Mouse (Mus musculus): ENCODE results near the gene Sirt7.

Sirt7 gene

DNA sequence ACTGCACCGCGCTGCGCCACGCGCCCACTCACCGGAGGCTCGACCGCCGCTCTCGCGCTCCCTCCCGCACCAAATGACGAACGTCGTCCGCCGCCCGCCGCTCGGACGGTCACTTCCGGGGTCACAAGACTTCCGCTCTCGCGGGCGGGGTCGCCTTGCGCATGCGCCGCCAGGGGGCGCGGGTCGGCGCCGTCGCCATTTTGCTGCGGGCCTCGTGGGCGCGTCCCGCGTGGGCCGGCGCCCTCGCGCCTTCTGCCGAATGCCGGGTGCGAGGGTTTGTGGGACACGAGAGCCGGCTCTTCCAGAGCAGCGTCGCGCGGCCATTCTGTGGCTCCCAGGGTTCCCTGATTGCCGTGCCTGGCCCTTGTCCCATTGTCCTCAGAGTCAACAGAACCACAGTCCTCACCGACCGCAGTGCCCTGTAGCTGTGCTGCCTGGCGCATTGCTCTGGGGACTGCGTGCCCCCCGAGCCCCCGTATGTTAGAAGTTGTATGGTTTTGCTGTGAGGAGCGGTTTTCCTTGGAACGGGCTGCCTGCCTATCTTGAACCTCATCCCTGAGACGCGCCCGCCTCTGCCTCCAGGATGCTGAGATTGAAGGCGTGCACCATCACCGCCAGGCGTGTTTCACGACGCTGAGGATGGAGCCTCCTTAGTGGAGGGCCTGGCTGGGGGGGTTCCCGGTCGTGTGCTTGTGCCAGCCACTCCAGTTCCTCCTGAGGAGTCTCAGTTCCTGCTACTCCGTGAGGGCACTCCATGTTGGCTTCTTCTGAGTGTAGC is 43.4 kb downstream of the Sirt7 start, which contains the start of gene Arhgdia:
Gene Arhgdia (minus strand): TSS at position 135 of the 778 bp plus-strand sequence.
- DNase-seq = peak; percentile 88 to 89

DNA sequence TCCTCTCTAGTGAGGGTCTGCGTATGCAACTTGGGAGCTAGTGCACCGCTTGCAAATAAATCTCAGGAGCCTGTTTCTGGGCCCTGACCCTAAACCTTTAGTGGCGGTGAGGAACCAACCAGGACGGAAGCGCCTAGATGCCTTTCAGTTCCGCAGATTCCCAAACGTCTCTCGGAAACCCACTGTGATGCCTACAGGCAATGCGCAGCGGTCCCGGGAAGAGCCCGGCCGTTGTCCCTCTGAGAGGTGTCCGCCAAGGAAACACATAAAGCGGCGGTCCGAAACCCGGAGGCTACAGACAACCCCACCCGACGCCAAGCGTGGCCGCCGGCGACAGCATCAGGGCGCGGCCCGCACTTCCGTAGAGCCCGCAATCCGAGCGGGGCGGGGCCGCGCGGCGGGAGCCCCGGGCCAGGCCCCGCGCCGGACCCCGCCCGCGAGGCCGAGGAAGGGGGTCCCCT is 44.1 kb downstream of the Sirt7 start:
- DNase-seq = peak; percentile 51 to 64

DNA sequence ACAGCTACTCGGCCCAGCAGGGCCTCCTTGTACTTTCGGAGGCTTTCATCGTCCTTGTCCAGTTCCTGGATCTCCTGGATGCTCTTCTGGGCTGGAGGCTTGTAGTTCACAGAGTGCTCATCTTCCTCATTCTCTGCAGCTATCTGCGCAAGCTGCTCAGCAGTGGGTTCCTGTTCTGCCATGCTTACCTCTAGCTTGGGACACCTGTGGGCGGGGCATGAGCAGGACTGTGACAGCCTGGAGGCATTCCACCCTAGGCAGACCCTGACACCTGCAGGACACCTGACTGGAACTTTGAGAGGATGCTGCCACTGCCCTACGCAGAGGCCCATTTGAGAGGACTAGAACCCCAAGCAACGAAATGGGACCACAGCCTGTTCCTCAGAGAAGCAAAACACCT is 44.9 kb downstream of the Sirt7 start:
- peak; percentile 30 to 56 for DNase-seq

DNA sequence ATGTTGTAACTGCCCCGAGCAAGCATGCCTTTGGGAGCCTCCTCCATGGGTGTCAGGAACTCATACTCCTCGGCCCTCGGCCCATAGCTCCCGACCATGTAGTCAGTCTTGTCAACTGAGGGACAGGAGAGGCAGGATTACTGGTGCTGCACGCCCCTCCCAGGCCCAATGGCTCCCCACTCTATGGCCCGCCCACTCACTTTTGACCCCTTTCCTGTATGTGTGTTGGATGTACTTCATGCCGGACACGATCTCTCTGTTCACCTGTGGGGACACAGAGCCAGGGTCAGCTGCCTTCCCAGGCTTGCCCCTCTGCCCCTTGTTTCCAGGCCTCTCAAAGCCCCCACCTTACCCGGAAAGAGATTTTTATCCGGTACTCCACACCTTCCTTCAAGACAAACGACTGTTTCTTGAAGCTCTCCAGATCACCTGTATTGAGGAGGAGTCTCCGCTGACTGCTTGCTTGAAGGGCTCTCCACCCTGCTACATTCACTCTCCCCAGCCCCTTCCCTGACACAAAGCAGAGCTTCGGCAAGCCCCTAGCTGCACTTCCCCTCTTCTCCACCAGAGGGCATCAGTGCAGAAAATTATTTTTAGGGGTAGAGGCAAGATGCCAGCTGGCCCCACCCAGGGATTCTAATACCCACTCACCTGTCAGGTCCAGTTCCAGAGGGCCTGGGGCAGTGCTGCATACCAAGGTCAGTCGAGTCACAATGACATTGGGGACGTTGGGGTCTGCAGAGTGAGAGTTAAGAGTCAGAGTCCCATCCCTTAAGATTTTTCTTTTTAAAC is 45.5 kb downstream of the Sirt7 start:
- DNase-seq = peak; percentile 78 to 83

DNA sequence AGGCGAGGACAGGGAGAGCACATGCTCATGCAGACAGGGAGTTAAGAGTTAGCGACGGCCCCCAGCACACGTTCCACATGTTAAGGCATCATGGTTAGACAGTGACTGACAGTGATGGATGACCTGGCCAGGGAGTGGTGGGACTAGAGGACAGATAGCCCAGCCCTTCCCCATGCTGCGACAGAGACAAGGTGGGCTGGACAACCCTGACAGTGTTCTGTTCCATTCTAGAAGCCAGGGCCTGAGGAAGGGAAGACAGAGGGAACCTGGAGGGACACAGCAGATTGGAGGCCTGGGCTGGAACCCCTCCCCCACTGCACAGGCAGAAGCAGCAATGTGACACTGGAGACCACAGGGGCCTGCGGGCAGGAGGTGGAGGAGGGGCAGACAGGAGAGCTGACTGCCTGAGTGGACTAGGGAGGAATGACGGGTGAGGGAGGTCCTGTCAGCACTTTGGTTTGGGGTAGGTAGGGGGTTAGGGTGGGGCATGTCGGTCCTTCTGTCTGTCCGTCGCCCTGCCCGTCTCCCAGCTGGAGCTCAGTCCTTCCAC is 46.3 kb downstream of the Sirt7 start:
- DNase-seq = peak in 1 of 2 experiments; percentile 41

DNA sequence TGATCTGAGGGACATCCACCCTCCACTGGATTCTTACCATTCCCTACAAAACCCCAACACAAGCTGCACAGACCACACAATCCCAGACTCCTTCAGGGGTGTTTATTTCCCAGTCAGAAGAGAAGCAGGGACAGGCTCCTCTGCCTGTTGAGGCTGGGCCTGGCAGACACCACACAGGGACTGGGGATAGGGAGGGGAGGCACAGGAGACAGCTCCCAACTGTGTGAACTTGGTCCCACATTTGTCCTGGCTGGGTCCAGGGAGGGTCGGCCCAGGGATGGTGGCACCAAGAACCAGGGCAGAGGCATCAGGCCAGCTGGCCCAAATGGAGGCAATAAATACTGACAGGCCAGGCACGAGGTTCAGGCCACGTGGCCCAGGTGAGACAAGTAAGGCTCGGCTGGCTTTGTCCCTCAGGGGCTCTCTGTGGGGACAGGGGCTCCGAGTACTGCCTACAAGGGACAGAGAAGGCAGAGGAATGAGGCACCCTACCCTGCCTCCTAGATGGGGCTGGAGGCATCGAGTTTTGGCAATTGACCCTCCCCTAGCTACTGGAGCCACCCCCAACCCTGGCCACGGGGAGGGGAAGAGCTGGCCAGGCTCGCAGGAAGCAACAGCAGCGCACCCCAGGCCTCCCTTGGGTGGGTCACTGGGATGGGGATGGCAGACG is 46.9 kb downstream of the Sirt7 start:
- DNase-seq = peak in 1 of 2 experiments; percentile 26

DNA sequence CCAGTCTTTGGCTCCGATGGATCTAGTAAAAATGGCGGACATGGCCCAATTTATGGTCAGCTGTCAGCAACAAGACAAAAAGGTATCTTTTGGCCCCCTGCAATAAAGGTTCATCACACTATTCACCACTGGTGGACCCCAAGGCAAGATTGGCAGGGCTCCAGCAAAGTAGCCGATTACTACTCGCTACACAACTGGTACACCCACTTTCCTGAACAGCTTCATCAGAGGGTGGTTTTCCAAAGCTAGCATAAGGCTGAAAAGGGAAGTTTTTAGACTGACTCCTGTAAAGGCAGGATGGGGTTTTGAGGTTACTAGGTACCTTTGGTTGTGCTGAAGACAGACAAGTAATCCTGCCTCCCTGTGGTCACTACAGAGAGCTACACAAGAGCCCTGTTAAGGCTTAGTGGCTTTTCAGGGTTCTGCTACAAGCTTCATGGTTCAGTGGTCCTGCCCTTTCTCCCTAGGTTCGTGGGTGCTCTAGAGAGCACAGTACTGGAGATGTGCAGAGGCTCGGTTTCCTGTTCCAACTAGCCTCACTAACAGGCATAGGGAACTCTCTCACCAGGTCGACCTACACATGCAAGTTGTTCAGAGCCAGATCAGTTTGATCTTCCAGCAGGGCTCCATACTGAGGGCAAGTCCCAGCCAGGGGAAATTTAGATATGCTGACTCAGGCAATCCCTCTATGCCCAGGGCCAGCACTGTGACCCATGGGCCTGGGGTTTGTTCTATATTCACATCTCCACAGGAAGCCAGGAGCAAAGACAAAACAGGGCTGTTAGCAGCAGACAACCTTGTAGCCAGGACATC is 47.6 kb downstream of the Sirt7 start:
- DNase-seq = no peak

DNA sequence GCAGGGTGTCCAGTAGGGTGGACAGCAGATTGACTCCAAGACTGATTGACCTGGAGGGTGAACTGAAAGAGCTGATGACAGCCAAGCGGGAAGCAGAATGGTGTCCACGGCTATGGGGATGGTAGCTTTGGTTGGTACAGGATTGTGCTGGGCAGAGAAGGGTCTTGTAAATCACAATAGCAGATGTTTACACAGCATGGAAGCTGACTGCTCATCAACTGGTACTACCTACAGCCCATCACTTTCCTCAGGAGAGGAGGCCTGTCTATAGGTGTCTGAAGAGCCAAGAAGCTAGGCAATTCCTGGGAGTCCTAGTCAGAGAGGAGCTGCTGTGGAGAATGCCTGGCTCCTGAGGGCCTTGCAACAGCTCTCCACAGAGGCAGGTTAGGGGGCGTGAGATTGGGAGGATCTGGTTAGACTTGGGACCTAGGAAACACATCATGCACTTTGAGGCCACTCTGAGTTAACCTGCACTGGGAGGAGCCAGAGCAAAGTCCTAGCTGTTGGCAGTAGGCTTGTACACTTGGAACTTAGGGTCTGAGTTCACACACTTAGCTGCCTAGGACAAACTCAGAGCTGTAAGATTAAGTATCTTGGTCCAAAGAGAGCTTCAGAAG is 48.6 kb downstream of the Sirt7 start:
- DNase-seq = no peak

DNA sequence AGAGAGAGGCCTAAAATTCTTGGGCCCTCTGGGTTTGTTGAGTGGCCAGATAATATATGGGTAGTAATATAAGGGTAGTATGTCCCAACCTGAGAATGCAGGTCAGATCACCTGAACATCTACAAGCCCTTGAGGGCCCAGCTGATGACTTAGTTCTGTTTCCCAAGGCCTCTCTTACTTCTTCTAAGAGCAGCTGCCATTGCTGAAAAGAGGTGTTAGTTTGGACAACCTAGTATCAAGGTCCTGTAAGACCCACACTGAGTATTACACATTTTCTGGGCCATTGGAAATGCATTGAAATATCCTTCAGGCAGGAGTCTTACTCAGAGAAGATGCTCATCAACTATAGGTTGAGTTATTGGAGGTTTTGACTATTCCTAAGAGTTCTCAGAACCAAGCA is 49.1 kb downstream of the Sirt7 start:
- no peak for DNase-seq

DNA sequence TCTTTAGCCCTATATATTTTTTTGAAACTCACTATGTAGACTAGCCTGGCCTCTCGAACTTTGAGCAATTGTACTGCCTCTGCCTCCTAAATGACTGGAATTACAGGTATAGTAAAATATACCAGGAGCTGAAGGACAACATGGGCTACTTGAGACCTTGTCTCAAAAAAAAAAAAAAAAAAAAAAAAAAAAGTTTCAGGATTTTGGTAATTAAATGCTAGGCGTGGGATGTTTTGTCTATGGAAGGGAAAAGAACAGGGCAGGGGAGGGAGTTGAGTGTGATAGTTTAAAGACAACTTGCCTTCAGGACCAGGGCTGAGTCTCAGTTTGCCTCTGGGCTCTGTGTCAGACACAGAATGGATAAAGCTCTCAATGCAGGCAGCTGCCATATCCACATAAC is 50.0 kb downstream of the Sirt7 start:
- no peak for DNase-seq

DNA sequence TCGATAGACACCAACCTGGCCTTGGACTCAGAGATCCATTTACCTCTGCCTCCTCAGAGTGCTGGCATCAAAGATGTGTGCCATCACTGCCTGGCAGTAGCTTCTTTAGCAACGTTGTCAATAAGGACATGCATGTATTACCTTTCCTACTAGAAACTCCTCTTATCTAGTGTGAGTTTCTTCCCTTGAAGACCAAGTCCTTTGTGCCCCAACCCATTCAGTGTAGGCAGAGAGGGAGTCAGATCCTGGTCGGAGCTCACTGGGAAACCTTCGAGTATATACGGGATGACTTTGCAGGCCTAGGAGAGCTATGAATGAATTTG is 50.8 kb downstream of the Sirt7 start:
- no peak for DNase-seq

DNA sequence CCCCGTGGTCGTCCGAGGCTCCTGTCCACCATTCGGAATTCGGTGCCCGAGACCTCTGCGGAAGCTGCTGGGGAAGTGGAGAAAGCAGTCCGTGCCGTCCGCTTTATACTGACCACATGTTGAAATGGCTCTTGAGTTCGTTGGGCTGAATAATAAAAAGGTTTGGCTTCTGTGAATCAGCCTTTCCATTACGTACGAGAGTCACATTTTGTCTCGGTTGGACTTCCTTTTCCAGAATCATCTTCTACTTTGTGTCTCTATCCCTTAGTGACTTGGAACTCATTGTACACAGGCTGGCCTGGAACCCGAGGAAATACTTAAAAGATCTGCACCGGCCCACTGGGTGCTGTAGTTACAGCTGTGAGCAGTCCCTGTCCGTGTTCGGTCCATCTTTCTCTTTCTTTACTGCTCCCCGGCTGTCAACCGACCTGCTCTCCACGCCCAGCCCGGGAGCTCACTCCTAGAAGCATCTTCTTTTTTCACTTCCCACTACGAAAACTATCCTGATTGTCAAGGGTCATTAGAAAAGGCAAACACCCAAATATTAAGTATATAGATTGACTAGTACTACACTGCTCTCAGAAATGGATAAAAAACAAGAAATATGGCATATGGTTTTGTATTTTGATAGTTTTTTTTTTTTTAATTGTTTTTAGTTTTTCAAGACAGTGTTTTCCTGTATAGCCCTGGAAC is 51.3 kb downstream of the Sirt7 start:
- DNase-seq = no peak

DNA sequence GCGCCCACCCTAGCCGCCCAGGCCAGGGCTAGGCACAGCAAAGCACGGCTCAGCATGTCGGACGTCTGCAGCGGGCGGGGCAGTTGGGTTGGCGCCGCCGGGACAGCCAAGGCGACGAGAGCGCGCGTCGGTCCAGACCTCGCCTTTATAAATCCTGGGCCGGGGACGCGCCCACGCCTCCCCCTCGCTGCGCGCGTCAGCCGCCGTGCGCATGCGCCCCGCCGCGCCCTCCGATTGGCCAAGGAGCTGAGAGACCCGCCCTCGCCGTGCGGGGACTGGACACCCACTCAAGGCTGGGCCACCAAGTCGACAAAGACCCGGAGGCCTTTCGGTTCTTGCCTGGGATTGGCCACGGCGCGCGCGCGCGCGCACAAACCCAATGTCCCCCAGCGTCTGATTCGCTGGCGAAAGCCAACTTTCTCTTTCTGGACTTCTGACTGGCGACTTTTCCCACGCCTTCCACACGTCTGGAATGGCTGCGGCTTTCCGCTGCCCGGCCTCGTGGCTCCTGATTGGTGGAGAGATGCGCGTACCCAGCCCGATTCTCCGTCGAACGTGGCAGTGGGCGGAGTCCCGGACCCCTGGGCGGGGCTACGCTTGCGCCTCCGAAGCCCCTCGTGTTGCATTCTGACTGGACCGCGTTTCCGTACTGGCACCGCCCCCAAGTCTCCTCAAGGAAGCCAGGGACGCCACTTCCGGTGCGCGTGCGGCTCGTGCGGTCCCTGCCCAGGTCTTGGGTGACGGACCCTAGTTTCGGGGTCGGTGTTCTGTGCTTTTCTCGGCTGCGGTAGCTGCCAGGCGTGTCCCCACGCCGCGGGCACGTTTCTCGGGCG is 52.1 kb downstream of the Sirt7 start, which contains the start of gene P4hb:
Gene P4hb (minus strand): TSS at position 502 of the 833 bp plus-strand sequence.
- peak; percentile 99 for DNase-seq

DNA sequence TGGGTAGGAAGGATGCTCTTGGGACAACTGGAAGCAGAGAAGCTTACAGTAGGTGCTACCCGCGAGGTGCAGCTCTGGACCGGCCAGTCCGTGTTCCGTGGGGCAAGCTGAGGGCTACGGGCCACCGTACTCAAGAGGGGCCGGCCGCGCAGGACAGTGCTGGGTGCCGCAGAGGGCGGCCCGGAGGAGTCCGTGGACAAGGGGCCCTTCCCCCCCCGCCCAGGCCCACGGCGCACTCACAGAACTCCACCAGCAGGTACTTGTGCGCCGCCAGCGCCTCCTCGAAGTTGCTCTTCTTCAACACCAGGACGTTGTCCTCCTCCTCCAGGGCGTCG is 52.7 kb downstream of the Sirt7 start:
- DNase-seq = no peak

DNA sequence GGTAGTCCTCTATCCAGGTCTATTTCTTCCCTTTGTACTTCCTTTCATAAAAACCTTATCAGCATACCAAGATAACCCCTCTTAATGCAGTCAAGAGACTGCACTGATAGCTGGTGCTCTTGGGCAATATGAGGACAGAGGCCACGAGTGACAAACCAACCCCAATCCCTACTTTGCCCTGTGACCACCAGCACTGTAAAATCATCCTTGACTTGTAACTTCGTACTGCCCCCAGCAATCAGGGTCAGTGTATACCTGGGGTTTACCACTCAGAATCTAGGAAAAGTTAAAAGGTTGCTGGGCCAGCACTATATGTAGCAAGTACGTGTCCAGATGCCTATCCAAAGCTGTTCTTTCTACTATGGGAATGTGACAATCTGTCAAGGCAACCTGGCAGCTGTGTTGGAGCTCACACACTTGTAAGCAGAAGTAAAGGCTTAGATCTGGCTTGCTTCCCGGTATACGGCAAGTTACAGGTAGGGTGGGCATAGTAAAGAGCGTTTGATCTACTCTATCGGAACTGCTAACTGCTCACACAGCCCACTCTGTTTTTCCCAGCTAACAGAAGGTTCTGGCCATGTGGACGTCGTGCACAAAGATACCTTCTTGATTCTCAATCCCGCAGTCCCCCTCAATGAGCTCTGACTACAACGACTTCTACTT is 53.2 kb downstream of the Sirt7 start:
- DNase-seq = no peak

DNA sequence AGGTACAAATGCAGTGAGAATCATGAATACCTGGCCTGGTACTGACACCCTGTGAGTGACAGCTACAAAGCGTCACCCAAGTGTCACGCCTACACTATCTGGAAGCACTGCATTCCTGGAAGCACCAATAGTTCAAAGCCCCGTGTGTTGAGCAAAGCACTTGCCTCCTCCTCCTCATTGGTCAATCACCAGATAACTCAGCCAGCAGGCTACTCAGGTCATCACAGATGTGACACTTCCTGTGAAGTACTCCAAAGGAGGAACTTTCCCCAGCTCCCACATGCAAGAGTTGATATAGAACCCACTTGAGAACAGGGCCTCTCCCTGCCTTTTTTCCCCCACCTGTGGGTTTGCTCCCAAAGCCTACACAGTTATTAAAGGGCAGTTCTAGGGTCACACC is 53.9 kb downstream of the Sirt7 start:
- DNase-seq = no peak

Measured in thymus, postnatal 36 days (tissue).